Mouse (Mus musculus) B cell, adult (primary cell): ENCODE measurements around the gene Trim32. TPM values are rescaled to one million over a fixed set of nuclear protein-coding genes. Genes with fewer than 3 reads are reported as not detected.

Experiments used
- total RNA-seq: library from RNA; stranded (reverse); gene quantifications from 4 replicates; pipeline ENCODE4 v1.2.4, GENCODE M21; 2023; ENCODE audit not compliant: inconsistent age

Gene Trim32
- total RNA-seq, result 5.0 to 8.6 TPM (median 6.6 TPM) in 4 replicates

GRCm38 (mm10) chr4:65604504-65605150 is at the start of gene Trim32:
Gene Trim32, plus strand, starts transcription at chr4:65604986.

